Mouse (Mus musculus): ENCODE data around the gene Usp13.

The Usp13 gene

GRCm38 (mm10) chr3:32817357-32818326 lies at the start of gene Usp13:
Gene Usp13 (plus strand): TSS chr3:32817546.
- peak; percentile 64 to 69 for DNase-seq (ENCODE audit: low spot score in 2 of 2)

GRCm38 (mm10) chr3:32770781-32771180 lies 46.6 kb upstream of the Usp13 start:
- DNase-seq (ENCODE audit: low spot score in 2 of 2), result no peak

DNA sequence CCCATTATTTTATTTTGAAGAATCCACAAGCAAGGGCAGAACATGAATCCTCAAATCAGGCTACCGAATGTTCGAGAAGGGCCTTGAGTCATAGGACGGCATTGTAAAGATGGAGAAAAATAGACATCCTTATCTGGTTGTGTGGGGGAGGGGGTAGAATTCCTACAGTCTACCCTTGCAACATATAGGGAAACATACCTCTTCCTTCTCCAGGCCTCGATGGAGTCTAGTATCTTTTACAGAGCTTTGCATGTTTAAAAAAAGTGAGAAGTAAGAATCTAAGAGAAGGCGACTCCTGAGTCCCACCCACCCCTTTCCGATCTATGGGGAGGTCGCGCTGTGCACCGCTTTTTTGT lies 367 bp upstream of the Usp13 start:
- peak; percentile 23 to 32 for DNase-seq (ENCODE audit: low spot score in 2 of 2)

DNA sequence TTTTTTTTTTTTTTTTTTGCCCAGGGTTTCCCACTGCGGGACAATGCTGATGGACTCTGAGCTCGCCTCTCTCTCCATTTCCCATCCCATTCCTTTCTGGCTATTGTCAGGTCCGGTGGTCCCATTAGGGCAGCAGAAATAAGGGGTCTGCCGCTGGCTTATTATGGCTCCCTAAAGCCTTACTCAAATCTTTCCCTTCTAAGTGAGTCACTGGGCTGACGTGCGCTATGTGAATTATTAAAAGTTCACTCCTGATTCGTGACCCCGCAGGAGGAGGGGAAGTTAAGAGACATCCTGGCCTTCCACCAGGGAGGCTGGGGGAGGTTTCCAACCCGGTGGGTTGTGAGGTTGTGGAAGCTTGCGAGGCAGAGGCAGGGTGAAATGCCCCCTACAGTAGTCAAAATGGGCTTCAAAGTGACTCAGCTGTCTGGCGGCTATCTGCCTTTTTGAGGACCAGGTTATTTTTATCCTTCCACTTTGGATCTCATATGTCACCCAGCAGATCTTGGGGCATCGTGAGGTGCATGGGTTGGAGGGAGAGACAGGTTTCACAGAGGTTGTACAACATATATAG lies 1.1 kb downstream of the Usp13 start:
- DNase-seq (ENCODE audit: low spot score in 2 of 2), result peak in 1 of 2 experiments; percentile 23

DNA sequence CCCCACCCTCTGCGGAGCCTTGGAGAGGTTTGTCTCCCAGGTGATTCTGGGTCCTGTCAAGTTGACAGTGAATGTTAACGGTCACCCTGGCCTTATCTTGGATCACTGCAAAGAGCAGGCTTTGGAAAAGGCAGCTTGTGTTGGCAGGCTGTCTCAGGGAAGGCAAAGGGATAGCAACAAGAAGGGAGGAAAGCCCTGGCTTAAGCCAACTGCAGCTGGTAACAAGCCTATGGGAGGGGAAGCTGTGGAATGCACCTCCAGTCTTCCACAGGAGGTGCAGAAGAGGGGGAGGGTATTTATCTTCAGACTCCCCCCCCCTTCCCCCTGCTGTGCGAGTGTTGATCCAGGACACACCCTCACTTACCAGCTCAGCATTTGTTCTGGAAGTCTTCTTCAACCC lies 5.3 kb downstream of the Usp13 start:
- no peak for DNase-seq (ENCODE audit: low spot score in 2 of 2)

DNA sequence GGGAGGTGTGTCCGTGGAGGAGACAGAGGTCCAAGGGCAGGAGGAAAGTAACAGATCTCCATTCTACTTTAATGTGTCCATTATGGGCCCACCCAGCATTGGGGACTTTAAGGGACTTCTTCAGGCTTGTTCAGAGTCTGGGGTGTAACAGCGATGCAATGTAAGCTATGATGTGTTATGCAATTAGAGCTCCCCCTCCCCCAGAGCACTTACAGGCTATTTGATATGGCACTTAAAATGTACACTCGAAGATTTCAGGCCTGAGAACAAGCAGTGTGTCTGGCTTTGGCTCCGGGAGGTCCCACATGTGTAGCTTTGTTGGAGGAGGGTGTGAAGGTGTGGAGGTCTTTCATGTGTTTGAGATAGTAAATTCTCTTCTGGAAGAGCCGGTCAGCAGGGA lies 7.6 kb downstream of the Usp13 start:
- no peak for DNase-seq (ENCODE audit: low spot score in 2 of 2)

- peak in 1 of 2 experiments; percentile 17 for DNase-seq (ENCODE audit: low spot score in 2 of 2)
Observed at GRCm38 (mm10) chr3:32825964-32826479, 8.7 kb downstream of the Usp13 start.

GRCm38 (mm10) chr3:32826701-32827100 lies 9.4 kb downstream of the Usp13 start:
- DNase-seq (ENCODE audit: low spot score in 2 of 2), result peak; percentile 48 to 63

- DNase-seq (ENCODE audit: low spot score in 2 of 2), result no peak
Observed at GRCm38 (mm10) chr3:32833871-32834270, 16.5 kb downstream of the Usp13 start.

- no peak for DNase-seq (ENCODE audit: low spot score in 2 of 2)
Observed at GRCm38 (mm10) chr3:32837847-32838246, 20.5 kb downstream of the Usp13 start.

- no peak for DNase-seq (ENCODE audit: low spot score in 2 of 2)
Observed at GRCm38 (mm10) chr3:32856362-32857107, 39.2 kb downstream of the Usp13 start.

DNA sequence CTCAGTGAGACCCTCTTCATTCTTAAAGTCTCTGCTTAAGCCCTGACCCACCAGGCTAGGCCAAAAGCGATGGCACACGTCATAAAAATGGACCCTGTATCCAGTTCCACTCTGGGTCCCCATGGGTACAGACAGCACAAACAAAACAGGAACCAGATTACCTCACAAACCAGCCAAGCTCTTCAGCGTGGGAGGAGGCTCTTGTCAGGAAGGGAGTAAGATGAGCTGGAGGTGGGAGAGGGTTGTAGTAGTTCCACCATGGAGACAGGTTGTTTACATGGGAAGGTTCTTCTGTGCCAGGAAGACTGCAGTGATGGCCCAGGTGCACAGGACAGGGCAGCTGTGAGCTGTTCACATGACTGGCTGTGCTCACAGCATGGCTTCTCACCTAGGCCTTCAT lies 53.7 kb downstream of the Usp13 start:
- peak; percentile 8 to 11 for DNase-seq (ENCODE audit: low spot score in 2 of 2)

GRCm38 (mm10) chr3:32886386-32886785 lies 69.0 kb downstream of the Usp13 start:
- no peak for DNase-seq (ENCODE audit: low spot score in 2 of 2)

GRCm38 (mm10) chr3:32888886-32889285 lies 71.5 kb downstream of the Usp13 start:
- DNase-seq (ENCODE audit: low spot score in 2 of 2), result no peak

DNA sequence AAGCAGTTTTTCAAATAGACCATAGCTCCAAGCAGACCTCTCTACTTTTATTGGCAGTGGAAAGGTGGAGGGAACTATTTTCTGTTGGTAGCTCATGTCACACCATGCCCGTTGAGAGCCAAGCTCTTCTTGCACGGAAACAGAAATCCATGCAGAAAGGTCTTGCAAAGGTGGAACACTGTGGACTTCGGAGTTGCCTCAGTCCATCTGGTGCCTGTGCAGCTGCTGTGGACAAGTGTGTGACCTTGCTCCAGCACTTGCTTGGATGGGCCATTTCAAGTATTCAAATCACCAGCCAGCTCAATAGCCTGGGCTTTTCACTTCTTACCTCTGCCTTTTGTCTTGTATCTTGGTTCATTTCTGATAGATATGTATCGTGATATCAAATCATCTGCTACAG lies 72.8 kb downstream of the Usp13 start:
- no peak for DNase-seq (ENCODE audit: low spot score in 2 of 2)

- DNase-seq (ENCODE audit: low spot score in 2 of 2), result no peak
Observed at GRCm38 (mm10) chr3:32903462-32903861, 86.1 kb downstream of the Usp13 start.

DNA sequence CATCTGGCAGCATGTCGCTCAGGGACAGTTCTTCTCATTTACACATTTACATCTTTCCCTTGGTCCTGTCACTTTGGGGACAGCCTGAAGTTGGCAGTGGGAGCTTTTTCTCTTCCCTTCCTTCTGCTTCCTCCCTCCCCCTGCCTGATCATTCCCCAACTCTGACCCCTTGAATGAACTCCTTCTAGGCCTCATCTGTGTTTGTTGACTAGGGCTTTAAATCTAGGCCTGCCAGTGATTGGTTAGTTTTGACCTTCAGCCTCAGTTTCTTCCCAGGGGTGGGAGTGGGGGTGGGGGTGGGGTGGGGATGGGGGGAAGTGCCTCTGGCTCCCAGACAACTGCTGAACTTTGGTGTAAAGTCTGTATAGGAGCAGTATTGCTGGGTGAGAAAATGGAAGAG lies 87.3 kb downstream of the Usp13 start:
- no peak for DNase-seq (ENCODE audit: low spot score in 2 of 2)

GRCm38 (mm10) chr3:32905850-32906779 lies 88.8 kb downstream of the Usp13 start:
- DNase-seq (ENCODE audit: low spot score in 2 of 2), result no peak

- DNase-seq (ENCODE audit: low spot score in 2 of 2), result no peak
Observed at GRCm38 (mm10) chr3:32908400-32908799, 91.1 kb downstream of the Usp13 start.

- DNase-seq (ENCODE audit: low spot score in 2 of 2), result peak; percentile 56 to 60
Observed at GRCm38 (mm10) chr3:32910071-32910551, 92.8 kb downstream of the Usp13 start.

GRCm38 (mm10) chr3:32924168-32924567 lies 106.8 kb downstream of the Usp13 start:
- DNase-seq (ENCODE audit: low spot score in 2 of 2), result no peak
